Mouse (Mus musculus) lung, postnatal 0 days (tissue): Measurements from ENCODE around the gene Nrg4.

ENCODE experiments used
- CTCF ChIP-seq: IDR thresholded peaks from 2 replicates; pipeline ENCODE4 v1.5.1; 2016; ENCODE audit warnings: antibody characterized with exemption, mild to moderate bottlenecking
- EP300 ChIP-seq: IDR thresholded peaks from 2 replicates; pipeline ENCODE4 v1.6.1; 2016; ENCODE audit warnings: antibody characterized with exemption, mild to moderate bottlenecking, control low read depth

GRCm38 (mm10) chr9:55246918-55247317, 79.7 kb downstream of the Nrg4 start:
- TF ChIP-seq CTCF (no peak), EP300 (no peak)
